Mouse (Mus musculus) gastrocnemius, adult 8-10 months (tissue): ENCODE data around the gene Rab24. TPM values are rescaled to one million over a fixed set of nuclear protein-coding genes. Genes with fewer than 3 reads are reported as not detected.

Source experiments
- DNase-seq, 2 experiments: peaks; one replicate each; pipeline ENCODE4 v3.0.0; 2022; ENCODE audit warnings: low spot score in 2 of 2
- total RNA-seq, 4 experiments: library from RNA; stranded (reverse); gene quantifications; 2 replicates each; pipeline ENCODE4 v1.2.4; 2022

Gene Rab24
- total RNA-seq = 10 to 100 TPM; 32.0 to 37.3 (median 34.5) TPM

GRCm38 (mm10) chr13:55321434-55322129 lies at the start of gene Rab24:
TSS of gene Rab24 (minus strand) at chr13:55321946.
- DNase-seq = peak; percentile 78

GRCm38 (mm10) chr13:55371007-55371681 lies 49.4 kb upstream of the Rab24 start:
- no peak for DNase-seq

- DNase-seq = no peak
These were observed 48.5 kb upstream of the Rab24 start for GRCm38 (mm10) chr13:55370234-55370633.

- DNase-seq = no peak
These were observed 47.9 kb upstream of the Rab24 start, which contains the start of gene Rgs14 for GRCm38 (mm10) chr13:55369531-55370114. TSS of gene Rgs14 (plus strand) at chr13:55369732.

GRCm38 (mm10) chr13:55368401-55368800 lies 46.7 kb upstream of the Rab24 start:
- DNase-seq = no peak

- peak; percentile 94 to 97 for DNase-seq
These were observed 40.8 kb upstream of the Rab24 start, which contains the start of gene Lman2 for GRCm38 (mm10) chr13:55362453-55363060. TSS of gene Lman2 (minus strand) at chr13:55362783.

- peak; percentile 17 to 31 for DNase-seq
These were observed 40.3 kb upstream of the Rab24 start for GRCm38 (mm10) chr13:55361974-55362452.

GRCm38 (mm10) chr13:55361145-55361544 lies 39.4 kb upstream of the Rab24 start:
- DNase-seq = no peak

GRCm38 (mm10) chr13:55346745-55347144 lies 25.0 kb upstream of the Rab24 start:
- DNase-seq = no peak

- DNase-seq = no peak
These were observed 22.5 kb upstream of the Rab24 start for GRCm38 (mm10) chr13:55344286-55344685.

- DNase-seq = no peak
These were observed 20.7 kb upstream of the Rab24 start for GRCm38 (mm10) chr13:55342469-55342868.

- DNase-seq = no peak
These were observed 17.5 kb upstream of the Rab24 start for GRCm38 (mm10) chr13:55339259-55339658.

- DNase-seq = no peak
These were observed 16.6 kb upstream of the Rab24 start for GRCm38 (mm10) chr13:55338131-55339054.

GRCm38 (mm10) chr13:55337341-55337975 lies 15.7 kb upstream of the Rab24 start:
- no peak for DNase-seq

GRCm38 (mm10) chr13:55335701-55336100 lies 14.0 kb upstream of the Rab24 start:
- DNase-seq = no peak

- DNase-seq = no peak
These were observed 10.6 kb upstream of the Rab24 start for GRCm38 (mm10) chr13:55332331-55332730.

GRCm38 (mm10) chr13:55330567-55331400 lies 9.0 kb upstream of the Rab24 start:
- no peak for DNase-seq

- peak; percentile 47 to 71 for DNase-seq
These were observed 8.2 kb upstream of the Rab24 start, which contains the start of gene Mxd3 for GRCm38 (mm10) chr13:55329683-55330566. TSS of gene Mxd3 (minus strand) at chr13:55329823.
